Mouse (Mus musculus) heart, postnatal 0 days (tissue): ENCODE measurements at regions not wholly inside any gene's neighbourhood (a gene's known extent, or its start where the extent isn't known, plus 50 kb on each side); places are given as distances from the start of the nearest gene placed in this dataset.

ENCODE experiments used
- ATAC-seq: fragments of 200-750 bp; cut with Nextera tagmentation; 2 replicates; pipeline ENCODE4 v1.8.0; 2017; ENCODE audit warnings: low read depth, moderate number of reproducible peaks, moderate library complexity; ENCODE audit not compliant: insufficient read depth
- DNase-seq: peaks from one replicate; pipeline ENCODE4 v3.0.0-alpha.2; 2016; ENCODE audit warnings: low spot score
- H3K27ac ChIP-seq: fragments of 300-500 bp; sonication (generic); 2 replicates; pipeline ENCODE4 v1.5.1; 2014; ENCODE audit warnings: low read depth, mild to moderate bottlenecking
- H3K27me3 ChIP-seq: fragments of 300-500 bp; sonication (generic); 2 replicates; pipeline ENCODE4 v1.6.1; 2014; ENCODE audit warnings: low read length, mixed read lengths; ENCODE audit not compliant: control insufficient read depth, insufficient read depth
- H3K36me3 ChIP-seq: fragments of 300-500 bp; sonication (generic); replicated peaks from 2 replicates; pipeline ENCODE4 v1.6.1; 2014; ENCODE audit warnings: low read length, mixed read lengths; ENCODE audit not compliant: control insufficient read depth, insufficient read depth
- H3K4me1 ChIP-seq: fragments of 300-500 bp; sonication (generic); 2 replicates; pipeline ENCODE4 v1.6.1; 2014; ENCODE audit warnings: antibody characterized with exemption; ENCODE audit not compliant: control insufficient read depth, insufficient read depth
- H3K4me2 ChIP-seq: fragments of 300-500 bp; sonication (generic); 2 replicates; pipeline ENCODE4 v1.6.1; 2014; ENCODE audit warnings: low read depth, mild to moderate bottlenecking, low read length, moderate library complexity
- H3K4me3 ChIP-seq: fragments of 300-500 bp; sonication (generic); 2 replicates; pipeline ENCODE4 v1.5.1; 2014; ENCODE audit warnings: low read depth, low read length
- H3K9ac ChIP-seq: fragments of 300-500 bp; sonication (generic); replicated peaks from 2 replicates; pipeline ENCODE4 v1.6.1; 2014; ENCODE audit warnings: low read depth, low read length, mixed read lengths
- H3K9me3 ChIP-seq: fragments of 300-500 bp; sonication (generic); replicated peaks from 2 replicates; pipeline ENCODE4 v1.6.1; 2016; ENCODE audit warnings: low read length; ENCODE audit not compliant: control insufficient read depth
- CTCF ChIP-seq: IDR thresholded peaks from 2 replicates; pipeline ENCODE4 v1.5.1; 2016; ENCODE audit warnings: antibody characterized with exemption, control low read depth, low read depth
- EP300 ChIP-seq: IDR thresholded peaks from 2 replicates; pipeline ENCODE4 v1.6.1; 2016; ENCODE audit warnings: antibody characterized with exemption, low read depth
- WGBS: fragments of 180-500 bp; shearing (Covaris S2); extraction: QIAGEN DNeasy Blood & Tissue Kit; methylation state at CpG from one replicate; pipeline ENCODE4 v1.1.7; 2014; 5-methylcytosine and 5-hydroxymethylcytosine counted together

DNA sequence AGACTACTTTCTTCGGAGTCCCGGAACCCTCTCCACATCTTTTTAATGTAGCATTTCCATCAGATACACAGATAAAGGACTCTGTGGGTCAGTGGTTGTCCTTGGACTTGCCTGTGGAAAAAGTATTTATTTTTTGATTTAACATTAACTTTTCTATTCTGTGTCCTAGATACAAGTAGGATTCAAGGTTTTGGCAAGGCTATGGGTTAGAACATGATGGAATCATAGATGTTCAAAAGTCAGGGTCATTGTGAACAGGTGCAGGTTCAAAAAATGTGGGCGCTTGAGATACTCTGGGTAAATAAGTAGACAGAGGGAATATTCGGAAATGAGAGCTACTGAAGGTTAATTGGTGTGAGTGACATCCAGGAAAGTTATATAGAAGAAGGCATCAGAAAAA lies 347.7 kb downstream of the Cypt12 start:
- ATAC-seq (no peak), DNase-seq (no peak)
- no peaks in the 10 kb centered on the region; the same call in 1 of the 2 replicates for H3K4me1 ChIP-seq
- no peak overlapping the region for H3K27ac ChIP-seq
- TF ChIP-seq EP300 (no peak), CTCF (no peak)
- H3K36me3 ChIP-seq, result no peaks in the 10 kb centered on the region
- 84% methylated on average over 4 of the region's 4 CpGs for WGBS
- no peak overlapping the region for H3K9ac ChIP-seq
- no peak overlapping the region for H3K4me3 ChIP-seq
- H3K27me3 ChIP-seq, result no peaks in the 10 kb centered on the region
- no peaks in the 10 kb centered on the region for H3K9me3 ChIP-seq
- H3K4me2 ChIP-seq, result no peak overlapping the region

DNA sequence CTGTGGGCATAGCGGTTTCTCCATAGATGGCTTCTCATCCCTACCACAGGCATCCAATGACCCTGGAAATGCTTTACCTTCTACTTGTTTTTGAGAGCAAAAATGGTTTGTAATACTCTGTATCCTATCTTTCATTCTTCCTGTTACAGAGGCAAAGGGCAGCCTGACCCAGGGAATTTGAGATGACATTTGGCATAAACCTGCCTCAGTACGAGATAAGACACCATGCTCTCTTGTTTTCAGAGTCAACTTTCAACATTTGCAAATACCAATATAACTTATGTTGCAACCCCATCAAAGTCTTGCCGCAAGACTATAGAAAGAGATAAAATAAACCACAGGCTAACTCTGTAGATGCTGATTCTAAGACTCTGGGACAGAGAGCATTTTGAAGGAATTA lies 350.5 kb downstream of the Cypt12 start:
- Histone ChIP-seq H3K4me1 (no peaks in the 10 kb centered on the region; the same call in 1 of the 2 replicates), H3K4me3 (no peak overlapping the region), H3K27me3 (no peaks in the 10 kb centered on the region), H3K27ac (0 out of 2 replicates have a peak overlapping the region, but pooled peaks have one; percentile 11), H3K4me2 (no peak overlapping the region), H3K9me3 (no peaks in the 10 kb centered on the region), H3K9ac (no peak overlapping the region), H3K36me3 (no peaks in the 10 kb centered on the region)
- 71% methylated on average over 3 of the region's 3 CpGs for WGBS
- no peak for ATAC-seq
- no peak for DNase-seq
- TF ChIP-seq EP300, result no peak
- no peak for TF ChIP-seq CTCF

DNA sequence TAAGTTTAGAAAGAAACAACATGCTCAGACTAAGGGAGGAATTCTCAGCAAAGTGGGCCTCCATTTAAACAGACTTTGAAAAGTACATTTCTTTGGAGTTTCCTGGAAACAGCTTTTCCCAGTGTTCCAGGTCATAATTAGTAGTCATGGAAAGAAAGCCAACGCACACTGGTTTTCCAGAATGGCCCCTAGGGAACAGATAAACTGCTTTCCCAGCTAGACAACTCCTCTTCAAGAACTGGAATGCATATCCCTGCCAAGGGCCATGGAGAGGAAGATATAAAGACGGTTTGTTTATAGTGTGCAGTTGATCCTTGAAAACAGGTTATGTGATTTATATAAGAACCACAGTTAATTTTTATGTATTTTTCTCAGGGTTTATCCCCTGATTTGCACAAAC lies 351.3 kb downstream of the Cypt12 start:
- no peaks in the 10 kb centered on the region for H3K36me3 ChIP-seq
- no peaks in the 10 kb centered on the region for H3K27me3 ChIP-seq
- H3K9me3 ChIP-seq, result no peaks in the 10 kb centered on the region
- no peak overlapping the region for H3K9ac ChIP-seq
- no peaks in the 10 kb centered on the region; the same call in 1 of the 2 replicates for H3K4me1 ChIP-seq
- WGBS, result 24% methylated on average over 2 of the region's 2 CpGs
- no peak overlapping the region; the same call in 1 of the 2 replicates for H3K4me2 ChIP-seq
- no peak for TF ChIP-seq EP300
- TF ChIP-seq CTCF, result no peak
- ATAC-seq (0 out of 2 replicates have a peak, but pooled peaks have one; percentile 27), DNase-seq (peak; percentile 35)
- H3K27ac ChIP-seq, result peak overlapping the region; percentile 46
- H3K4me3 ChIP-seq, result no peak overlapping the region

DNA sequence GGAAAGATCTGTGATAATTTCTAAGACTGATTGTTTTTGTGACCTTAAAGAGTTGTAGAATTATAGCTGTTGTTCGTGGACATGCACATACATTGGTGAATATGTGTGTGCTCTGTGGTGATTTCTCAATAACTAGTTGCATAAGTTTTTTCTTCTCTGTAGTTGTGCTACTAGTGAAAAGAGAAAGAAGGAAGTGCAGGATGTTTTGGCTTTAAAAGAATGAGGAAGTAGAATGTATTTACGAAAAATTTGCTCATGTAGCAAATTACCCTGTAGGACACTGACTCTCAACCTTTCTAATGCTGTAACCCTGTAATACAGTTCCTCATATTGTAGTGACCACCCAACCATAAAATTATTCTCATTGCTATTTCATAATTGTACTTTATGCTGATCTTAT lies 371.2 kb downstream of the Cypt12 start:
- no peak overlapping the region for H3K9ac ChIP-seq
- WGBS, result 72% methylated on average over 2 of the region's 2 CpGs
- no peaks in the 10 kb centered on the region for H3K4me1 ChIP-seq
- DNase-seq (no peak), ATAC-seq (no peak)
- no peaks in the 10 kb centered on the region for H3K9me3 ChIP-seq
- H3K27me3 ChIP-seq, result no peaks in the 10 kb centered on the region
- no peak for TF ChIP-seq CTCF
- no peak for TF ChIP-seq EP300
- no peak overlapping the region for H3K4me3 ChIP-seq
- no peak overlapping the region for H3K27ac ChIP-seq
- H3K36me3 ChIP-seq, result no peaks in the 10 kb centered on the region
- no peak overlapping the region for H3K4me2 ChIP-seq

DNA sequence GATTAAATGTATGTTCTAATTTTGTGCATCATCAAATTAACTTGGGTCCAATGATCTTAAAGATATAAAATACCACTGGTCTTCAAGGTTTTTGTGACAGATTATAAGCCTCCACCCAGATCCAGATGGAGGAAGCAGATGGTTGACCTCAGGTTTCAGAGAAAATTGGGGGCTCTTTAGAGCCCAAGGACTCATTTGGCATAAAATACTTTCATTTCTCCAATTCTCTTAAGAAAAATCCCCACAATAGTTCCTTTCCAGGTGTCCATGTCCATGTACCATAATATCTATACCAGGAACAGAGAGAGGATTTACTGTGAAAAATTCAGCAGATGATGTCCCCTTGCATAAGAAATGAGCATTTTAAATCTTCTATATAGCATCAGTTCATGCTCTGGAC lies 385.0 kb downstream of the Cypt12 start:
- Histone ChIP-seq H3K9me3 (no peaks in the 10 kb centered on the region), H3K4me3 (no peak overlapping the region), H3K36me3 (no peaks in the 10 kb centered on the region), H3K9ac (no peak overlapping the region), H3K4me2 (no peak overlapping the region), H3K27me3 (no peaks in the 10 kb centered on the region), H3K4me1 (no peaks in the 10 kb centered on the region), H3K27ac (no peak overlapping the region)
- DNase-seq (no peak), ATAC-seq (no peak)
- TF ChIP-seq EP300 (no peak), CTCF (no peak)

DNA sequence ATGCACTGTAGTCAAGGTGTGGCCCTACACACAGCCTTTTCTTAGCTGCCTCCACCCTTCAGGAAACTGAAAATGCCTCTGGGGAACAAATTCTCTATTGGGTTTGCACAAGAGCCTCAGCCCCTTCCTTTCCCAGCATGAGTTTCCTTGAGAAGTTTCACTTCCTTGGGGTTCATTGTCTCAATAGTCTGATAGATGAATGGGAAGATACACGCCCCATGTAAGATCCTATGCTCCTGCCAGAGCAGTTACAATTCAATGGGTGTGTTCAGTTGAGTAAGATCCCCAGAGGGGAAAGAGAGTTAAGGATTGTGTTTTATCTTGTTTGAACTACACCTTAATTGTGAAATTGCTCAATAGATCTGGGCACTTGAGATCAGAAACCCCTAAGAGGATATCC lies 391.0 kb downstream of the Cypt12 start:
- 46% methylated on average over 1 of the region's 1 CpGs for WGBS
- H3K27ac ChIP-seq, result no peak overlapping the region
- no peak overlapping the region for H3K4me2 ChIP-seq
- H3K4me3 ChIP-seq, result no peak overlapping the region
- TF ChIP-seq CTCF (no peak), EP300 (no peak)
- no peak overlapping the region for H3K9ac ChIP-seq
- H3K4me1 ChIP-seq, result no peaks in the 10 kb centered on the region
- H3K9me3 ChIP-seq, result no peaks in the 10 kb centered on the region
- no peaks in the 10 kb centered on the region for H3K27me3 ChIP-seq
- no peaks in the 10 kb centered on the region for H3K36me3 ChIP-seq
- DNase-seq, result no peak
- ATAC-seq, result no peak
